Mouse (Mus musculus) heart, adult 2 months (tissue): ENCODE data around the gene Cnfn. TPM values are rescaled to one million over a fixed set of nuclear protein-coding genes. Genes with fewer than 3 reads are reported as not detected.
A peak's percentile ranks its signal among the peaks of the same experiment; 100 is the strongest.
"Not testable (repeated sequence)": the region's sequence is repeated elsewhere in the genome, so short reads cannot be mapped to it uniquely, and the experiment has no call there.

Experiments used
- DNase-seq, 2 experiments: peaks; one replicate each; pipeline ENCODE4 v3.0.0; 2021
- H3K27ac ChIP-seq: fragments of 200-600 bp; 2 replicates; pipeline ENCODE4 v1.8.1; 2022
- H3K27me3 ChIP-seq: fragments of 200-500 bp; 2 replicates; pipeline ENCODE4 v1.6.1; 2012; ENCODE audit warnings: mild to moderate bottlenecking, low read length, inconsistent platforms, mixed read lengths; ENCODE audit not compliant: control insufficient read depth, insufficient read depth
- H3K36me3 ChIP-seq: fragments of 200-500 bp; 2 replicates; pipeline ENCODE4 v1.6.1; 2012; ENCODE audit warnings: low read length, inconsistent platforms; ENCODE audit not compliant: control insufficient read depth, insufficient read depth
- H3K4me1 ChIP-seq: fragments of 200-500 bp; 2 replicates; pipeline ENCODE4 v1.6.1; 2011; ENCODE audit warnings: low read length; ENCODE audit not compliant: control insufficient read depth, insufficient read depth
- H3K4me3 ChIP-seq: fragments of 200-600 bp; 2 replicates; pipeline ENCODE4 v1.8.1; 2022
- H3K79me2 ChIP-seq: fragments of 200-500 bp; replicated peaks from 2 replicates; pipeline ENCODE4 v1.6.1; 2012; ENCODE audit warnings: mild to moderate bottlenecking, inconsistent platforms, low read length, moderate library complexity, mixed read lengths; ENCODE audit not compliant: control insufficient read depth, insufficient read depth
- H3K9ac ChIP-seq: fragments of 200-500 bp; 2 replicates; pipeline ENCODE4 v1.6.1; 2012; ENCODE audit warnings: low read depth, mild to moderate bottlenecking, control low read depth, inconsistent platforms, low read length, mixed read lengths
- CTCF ChIP-seq: fragments of 200-600 bp; IDR thresholded peaks from 2 replicates; pipeline ENCODE4 v1.8.1; 2022; ENCODE audit warnings: antibody characterized with exemption, mild to moderate bottlenecking, moderate library complexity
- EP300 ChIP-seq: fragments of 200-500 bp; IDR thresholded peaks from 2 replicates; pipeline ENCODE4 v1.6.1; 2011; ENCODE audit warnings: low read depth, low read length, control low read depth; ENCODE audit not compliant: insufficient read depth
- POLR2A ChIP-seq: fragments of 200-500 bp; IDR thresholded peaks from 2 replicates; pipeline ENCODE4 v1.6.1; 2011; ENCODE audit warnings: mild to moderate bottlenecking, low read depth, low read length, control low read depth; ENCODE audit not compliant: insufficient read depth
- WGBS: fragments of 180-500 bp; shearing (Covaris S2); methylation state at CpG from one replicate; pipeline ENCODE4 v1.1.7; 2018; 5-methylcytosine and 5-hydroxymethylcytosine counted together
- intact Hi-C: fragments of 180-260 bp; cut with DNase I; formaldehyde crosslinking; loops from one replicate; pipeline ENCODE4 v1.15.1; 2025
- polyA plus RNA-seq: library from polyadenylated mRNA; depleted of rRNA; stranded (reverse); fragments of >200 nt; gene quantifications from 2 replicates; pipeline ENCODE4 v1.2.3, GENCODE M21; 2012
- total RNA-seq, 2 experiments: library from RNA; stranded (reverse); gene quantifications; 2 replicates each; pipeline ENCODE4 v1.2.3; 2021

Gene Cnfn
- total and polyA plus RNA-seq, 3 experiments = not detected

GRCm38 (mm10) chr7:25409114-25409760 is 39.7 kb upstream of the Cnfn start:
- H3K79me2 ChIP-seq = no peaks in the 10 kb centered on the region
- whole genome bisulfite sequencing = 50% methylated on average over 4 of the region's 4 CpGs
- H3K36me3 ChIP-seq = no peaks in the 10 kb centered on the region
- TF ChIP-seq POLR2A = no peak
- peak; percentile 75 for TF ChIP-seq CTCF
- H3K27me3 ChIP-seq = no peaks in the 10 kb centered on the region
- DNase-seq = no peak
- H3K4me1 ChIP-seq = peaks cover 2% of the 10 kb centered on the region; the same call in 1 of the 2 replicates
- no peak overlapping the region for H3K27ac ChIP-seq
- no peak overlapping the region for H3K4me3 ChIP-seq
- intact Hi-C loops = loop anchor here (10.0 kb wide), 1 partner anchor 274 kb away; no protein-coding TSS in a partner anchor
- H3K9ac ChIP-seq = no peak overlapping the region

DNA sequence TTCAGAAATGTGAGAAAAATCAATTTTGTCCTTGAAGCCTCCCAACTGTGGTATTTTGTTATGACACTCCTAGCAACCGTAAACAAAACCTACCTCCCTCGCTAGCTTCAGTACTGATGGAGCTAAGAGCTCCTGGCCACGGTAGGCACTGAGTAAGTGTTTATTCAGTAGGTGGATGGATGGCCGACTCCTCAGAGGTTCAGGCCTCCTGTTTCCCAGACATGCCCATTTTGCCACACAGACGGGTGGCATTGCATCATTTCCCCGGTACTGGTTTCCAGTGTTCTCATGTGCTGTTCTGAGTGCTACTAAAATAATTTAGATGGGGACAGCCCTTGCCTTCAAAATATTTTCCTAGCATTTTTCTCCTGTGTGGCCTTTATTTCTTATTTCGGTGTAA is 36.9 kb upstream of the Cnfn start:
- Histone ChIP-seq H3K9ac (no peak overlapping the region), H3K79me2 (no peaks in the 10 kb centered on the region), H3K4me1 (peaks cover 3% of the 10 kb centered on the region), H3K27ac (no peak overlapping the region), H3K27me3 (no peaks in the 10 kb centered on the region), H3K4me3 (no peak overlapping the region), H3K36me3 (no peaks in the 10 kb centered on the region)
- 79% methylated on average over 7 of the region's 7 CpGs for WGBS
- no peak for DNase-seq
- TF ChIP-seq POLR2A (no peak), EP300 (no peak), CTCF (no peak)
- intact Hi-C loops = loop anchor here (10.0 kb wide), 1 partner anchor 272 kb away; no protein-coding TSS in a partner anchor

- no peak for TF ChIP-seq POLR2A
- TF ChIP-seq EP300 = peak; percentile 59; the same call in 1 of the 2 replicates
- TF ChIP-seq CTCF = peak; percentile 83
- no peaks in the 10 kb centered on the region for H3K79me2 ChIP-seq
- DNase-seq = peak in 1 of 2 experiments; percentile 57
- intact Hi-C loops = loop anchor here (2.0 to 10.0 kb wide), 2 partner anchors 34 to 268 kb away; partner anchors contain the start of gene Cnfn
- no peak overlapping the region for H3K9ac ChIP-seq
- H3K36me3 ChIP-seq = no peaks in the 10 kb centered on the region
- peaks cover 3% of the 10 kb centered on the region for H3K4me1 ChIP-seq
- 2% methylated on average over 2 of the region's 2 CpGs for WGBS
- H3K27ac ChIP-seq = no peak overlapping the region
- H3K27me3 ChIP-seq = no peaks in the 10 kb centered on the region
- H3K4me3 ChIP-seq = no peak overlapping the region
Measured at GRCm38 (mm10) chr7:25402671-25403101, 33.2 kb upstream of the Cnfn start.

DNA sequence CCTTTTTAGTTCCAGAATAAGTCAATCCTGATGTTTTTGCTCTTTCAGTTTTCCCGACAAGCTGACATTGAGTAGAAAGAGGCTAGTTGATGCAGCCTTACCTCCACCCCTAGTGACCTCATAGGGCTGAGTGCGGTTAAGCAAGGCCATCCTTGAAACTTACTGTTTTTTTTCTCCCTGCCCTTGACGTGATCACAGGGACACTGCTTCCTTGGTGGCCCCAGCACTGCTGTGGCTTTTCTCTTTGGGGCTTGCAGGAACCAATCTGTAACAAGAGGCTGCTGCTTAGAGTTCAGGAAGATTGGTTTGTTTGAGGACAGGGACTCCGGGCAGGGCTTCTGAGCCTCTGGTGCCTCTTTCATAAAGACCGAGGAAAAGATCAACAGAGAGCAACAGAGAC is 32.5 kb upstream of the Cnfn start:
- Histone ChIP-seq H3K27me3 (no peaks in the 10 kb centered on the region), H3K79me2 (no peaks in the 10 kb centered on the region), H3K36me3 (no peaks in the 10 kb centered on the region), H3K27ac (no peak overlapping the region), H3K4me3 (no peak overlapping the region), H3K9ac (no peak overlapping the region), H3K4me1 (peaks cover 3% of the 10 kb centered on the region)
- TF ChIP-seq EP300 = no peak
- intact Hi-C loops = loop anchor here (2.0 to 10.0 kb wide), 2 partner anchors 33 to 267 kb away; partner anchors contain the start of gene Cnfn
- DNase-seq = no peak
- 79% methylated on average over 5 of the region's 5 CpGs for WGBS

DNA sequence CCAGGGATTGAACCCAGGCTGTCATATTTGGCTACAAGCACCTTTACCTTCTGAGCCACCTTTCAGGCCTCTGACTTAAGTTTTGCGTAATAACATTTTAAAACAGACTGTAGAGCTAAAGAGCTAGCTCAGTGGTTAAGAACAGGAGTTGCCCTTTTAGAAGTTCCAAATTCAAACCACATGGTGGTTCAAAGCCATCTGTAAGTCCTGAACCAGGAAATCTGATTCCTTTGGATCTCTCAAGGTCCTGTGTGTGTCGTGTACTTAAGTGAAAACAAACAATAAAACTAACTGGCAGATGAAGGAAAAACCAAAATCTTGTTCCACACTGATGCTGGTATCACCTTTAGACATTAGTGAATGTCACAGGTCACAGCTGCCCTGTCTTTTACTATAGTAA is 32.0 kb upstream of the Cnfn start:
- Histone ChIP-seq H3K4me3 (no peak overlapping the region), H3K27me3 (no peaks in the 10 kb centered on the region), H3K4me1 (peaks cover 3% of the 10 kb centered on the region), H3K79me2 (no peaks in the 10 kb centered on the region), H3K27ac (no peak overlapping the region), H3K36me3 (no peaks in the 10 kb centered on the region), H3K9ac (no peak overlapping the region)
- DNase-seq = no peak
- WGBS = 74% methylated on average over 2 of the region's 2 CpGs
- intact Hi-C loops = loop anchor here (10.0 kb wide), 1 partner anchor 267 kb away; no protein-coding TSS in a partner anchor
- no peak for TF ChIP-seq POLR2A
- TF ChIP-seq EP300 = no peak
- TF ChIP-seq CTCF = no peak

GRCm38 (mm10) chr7:25399028-25399427 is 29.5 kb upstream of the Cnfn start:
- H3K4me3 ChIP-seq, H3K79me2 ChIP-seq, DNase-seq, H3K27me3 ChIP-seq, H3K27ac ChIP-seq, H3K36me3 ChIP-seq, H3K4me1 ChIP-seq, H3K9ac ChIP-seq: not testable (repeated sequence)
- intact Hi-C loops = loop anchor here (5.0 kb wide), 2 partner anchors 82 to 152 kb away; partner anchors contain the start of gene Megf8
